Mouse (Mus musculus) right cerebral cortex, postnatal 10 days (tissue): ENCODE data around the gene Wdr82.

Experiments
- DNase-seq, 2 experiments: peaks; one replicate each; pipeline ENCODE4 v3.0.0; 2021; ENCODE audit warnings: low spot score in 2 of 2

Gene Wdr82

GRCm38 (mm10) chr9:106197732-106198131 is 27.0 kb downstream of the Wdr82 start:
- no peak for DNase-seq

GRCm38 (mm10) chr9:106198962-106199458 is 28.3 kb downstream of the Wdr82 start:
- peak; percentile 65 to 73 for DNase-seq

GRCm38 (mm10) chr9:106199535-106200272 is 29.0 kb downstream of the Wdr82 start, which contains the start of gene Ppm1m:
TSS of gene Ppm1m (minus strand) at chr9:106199746.
- no peak for DNase-seq

- no peak for DNase-seq
Measured at GRCm38 (mm10) chr9:106201895-106202294, 31.2 kb downstream of the Wdr82 start.

GRCm38 (mm10) chr9:106202819-106203636 is 32.3 kb downstream of the Wdr82 start, which contains the start of gene Twf2:
TSS of gene Twf2 (plus strand) at chr9:106203108.
- peak; percentile 92 to 94 for DNase-seq

- peak; percentile 61 to 66 for DNase-seq
Measured at GRCm38 (mm10) chr9:106203990-106204851, 33.5 kb downstream of the Wdr82 start.

- no peak for DNase-seq
Measured at GRCm38 (mm10) chr9:106205713-106206290, 35.1 kb downstream of the Wdr82 start.

- DNase-seq = no peak
Measured at GRCm38 (mm10) chr9:106206515-106206914, 35.8 kb downstream of the Wdr82 start.

GRCm38 (mm10) chr9:106208181-106208580 is 37.5 kb downstream of the Wdr82 start:
- DNase-seq = no peak

GRCm38 (mm10) chr9:106209954-106210353 is 39.2 kb downstream of the Wdr82 start:
- DNase-seq = no peak

GRCm38 (mm10) chr9:106210853-106211609 is 40.3 kb downstream of the Wdr82 start:
- DNase-seq = no peak

GRCm38 (mm10) chr9:106211680-106212593 is 41.2 kb downstream of the Wdr82 start:
- DNase-seq = peak; percentile 88 to 90

- no peak for DNase-seq
Measured at GRCm38 (mm10) chr9:106212594-106212981, 41.9 kb downstream of the Wdr82 start.

- no peak for DNase-seq
Measured at GRCm38 (mm10) chr9:106215341-106216125, 44.8 kb downstream of the Wdr82 start.

- no peak for DNase-seq
Measured at GRCm38 (mm10) chr9:106216971-106217370, 46.2 kb downstream of the Wdr82 start.

GRCm38 (mm10) chr9:106220894-106221523 is 50.3 kb downstream of the Wdr82 start:
- no peak for DNase-seq

- no peak for DNase-seq
Measured at GRCm38 (mm10) chr9:106222261-106222851, 51.6 kb downstream of the Wdr82 start, which contains the start of gene Tlr9. TSS of gene Tlr9 (plus strand) at chr9:106222598.

GRCm38 (mm10) chr9:106222994-106223393 is 52.3 kb downstream of the Wdr82 start:
- DNase-seq = no peak
